Mouse (Mus musculus) embryonic facial prominence, embryonic 14.5 days (tissue): Measurements from ENCODE around the gene Akap9. TPM values are rescaled to one million over a fixed set of nuclear protein-coding genes. Genes with fewer than 3 reads are reported as not detected.
"Not testable (repeated sequence)": the region's sequence is repeated elsewhere in the genome, so short reads cannot be mapped to it uniquely, and the experiment has no call there.

Experiments used
- ATAC-seq: fragments of 200-750 bp; cut with Nextera tagmentation; 2 replicates; pipeline ENCODE4 v1.8.0; 2017; ENCODE audit warnings: low read depth, moderate number of reproducible peaks, moderate TSS enrichment
- DNase-seq: peaks from one replicate; pipeline ENCODE4 v3.0.0-alpha.2; 2015; ENCODE audit warnings: low spot score
- H3K27ac ChIP-seq: fragments of 300-500 bp; sonication (generic); replicated peaks from 2 replicates; pipeline ENCODE4 v1.5.1; 2014; ENCODE audit warnings: low read depth, mild to moderate bottlenecking, low read length, moderate library complexity
- H3K27me3 ChIP-seq: fragments of 300-500 bp; sonication (generic); replicated peaks from 2 replicates; pipeline ENCODE4 v1.6.1; 2014; ENCODE audit warnings: low read length; ENCODE audit not compliant: control insufficient read depth, insufficient read depth
- H3K36me3 ChIP-seq: fragments of 300-500 bp; sonication (generic); 2 replicates; pipeline ENCODE4 v1.6.1; 2014; ENCODE audit warnings: low read length, mixed read lengths; ENCODE audit not compliant: control insufficient read depth, insufficient read depth
- H3K4me1 ChIP-seq: fragments of 300-500 bp; sonication (generic); 2 replicates; pipeline ENCODE4 v1.6.1; 2014; ENCODE audit warnings: antibody characterized with exemption, low read length; ENCODE audit not compliant: control insufficient read depth, insufficient read depth
- H3K4me2 ChIP-seq: fragments of 300-500 bp; sonication (generic); 2 replicates; pipeline ENCODE4 v1.6.1; 2014; ENCODE audit warnings: low read depth, mild to moderate bottlenecking, low read length, moderate library complexity, mixed read lengths
- H3K4me3 ChIP-seq: fragments of 300-500 bp; sonication (generic); 2 replicates; pipeline ENCODE4 v1.5.1; 2014; ENCODE audit warnings: low read depth, mild to moderate bottlenecking, low read length
- H3K9ac ChIP-seq: fragments of 300-500 bp; sonication (generic); 2 replicates; pipeline ENCODE4 v1.6.1; 2014; ENCODE audit warnings: low read depth, mild to moderate bottlenecking, low read length, moderate library complexity, mixed read lengths
- H3K9me3 ChIP-seq: fragments of 300-500 bp; sonication (generic); 2 replicates; pipeline ENCODE4 v1.6.1; 2016; ENCODE audit warnings: low read length; ENCODE audit not compliant: control insufficient read depth
- WGBS: fragments of 180-500 bp; shearing (Covaris S2); extraction: QIAGEN DNeasy Blood & Tissue Kit; methylation state at CpG from one replicate; pipeline ENCODE4 v1.1.7; 2014; 5-methylcytosine and 5-hydroxymethylcytosine counted together
- polyA plus RNA-seq: library from polyadenylated mRNA; unstranded; fragments of >200 nt; fragmentation: Nextera tagmentation; extraction: Ambion mirVana; gene quantifications from 2 replicates; pipeline ENCODE4 v1.2.1, GENCODE M21; 2014

Akap9 gene
- polyA plus RNA-seq, 1 experiment from 2014 or later = 110 TPM

DNA sequence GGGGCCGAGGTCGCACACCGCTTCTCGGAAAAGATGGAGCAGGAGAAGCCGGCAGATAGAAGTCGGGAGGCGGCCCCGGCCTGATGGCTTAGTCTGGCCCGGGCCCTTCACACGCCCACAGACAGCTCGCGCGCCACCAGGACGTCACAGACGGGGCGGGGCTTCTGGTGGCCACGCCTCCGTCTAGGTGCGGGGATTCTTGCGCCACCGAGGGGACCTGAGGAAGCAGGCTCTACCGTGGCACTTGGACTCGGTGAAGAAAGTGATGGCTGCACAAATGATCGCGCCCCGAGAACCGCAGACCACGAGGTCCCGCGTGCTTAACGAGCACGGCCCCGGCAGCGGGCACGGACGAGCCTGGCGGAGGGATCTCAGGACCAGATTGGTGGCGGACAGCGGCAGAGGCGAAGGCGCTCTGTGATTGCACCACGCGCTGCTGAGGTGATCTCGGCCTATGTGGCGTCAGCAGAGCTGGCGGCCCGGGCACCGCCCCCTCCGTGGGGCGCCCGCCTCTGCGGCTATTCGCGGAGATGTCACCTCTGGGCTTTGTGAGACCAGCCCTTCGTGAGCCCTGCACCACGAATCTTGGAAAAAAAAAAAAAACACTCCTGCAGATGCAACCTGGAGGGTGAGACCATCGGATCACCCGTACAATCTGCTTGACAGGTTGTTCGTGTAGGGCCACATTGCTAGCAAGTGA, 176.6 kb downstream of the Akap9 start, which contains the start of gene Cyp51:
Gene Cyp51 (minus strand): TSS at position 406 of the 700 bp plus-strand sequence.
- peak within 1 kb of the TSS; percentile 97 for H3K27ac ChIP-seq
- peaks cover 31% of the 10 kb centered on the region for H3K36me3 ChIP-seq
- no peaks in the 10 kb centered on the region for H3K27me3 ChIP-seq
- H3K4me3 ChIP-seq = peak within 1 kb of the TSS; percentile 98
- H3K9ac ChIP-seq = peak within 1 kb of the TSS; percentile 89
- H3K9me3 ChIP-seq = peaks cover 4% of the 10 kb centered on the region; the same call in 1 of the 2 replicates
- DNase-seq (peak; percentile 97), ATAC-seq (peak; percentile 97)
- H3K4me2 ChIP-seq = peak within 1 kb of the TSS; percentile 61
- 2% methylated on average over 42 of the region's 59 CpGs for WGBS
- H3K4me1 ChIP-seq = peaks cover 9% of the 10 kb centered on the region; the same call in 1 of the 2 replicates

DNA sequence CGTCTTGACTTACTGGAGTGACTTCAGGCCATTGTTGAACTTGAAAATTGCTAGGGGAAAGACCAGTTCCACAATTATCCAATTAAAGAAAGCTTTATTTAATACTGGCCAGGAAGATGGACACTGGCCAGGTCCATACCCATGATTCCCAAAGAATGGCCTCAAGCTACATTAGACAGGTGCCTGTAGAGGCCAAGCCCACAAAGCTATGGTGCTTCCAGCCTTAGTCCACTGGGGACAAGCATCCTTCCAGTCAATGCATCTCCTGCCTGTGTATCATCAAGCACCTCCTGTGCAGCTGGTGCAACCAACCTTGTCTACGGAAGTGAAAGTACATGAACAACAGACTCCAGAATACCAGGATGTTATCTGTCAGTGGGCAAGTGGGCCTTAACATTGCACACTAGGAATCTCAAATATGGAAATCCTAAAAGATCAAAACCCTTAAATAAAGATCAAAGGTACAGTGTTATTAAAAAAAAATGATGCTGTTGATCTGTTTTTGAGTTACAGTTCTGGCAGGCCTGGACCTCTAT, 177.9 kb downstream of the Akap9 start:
- no peaks in the 10 kb centered on the region for H3K27me3 ChIP-seq
- H3K4me3 ChIP-seq = no peak overlapping the region
- H3K9me3 ChIP-seq = peaks cover 4% of the 10 kb centered on the region; the same call in 1 of the 2 replicates
- no peak overlapping the region for H3K9ac ChIP-seq
- H3K4me2 ChIP-seq = no peak overlapping the region
- no peak overlapping the region for H3K27ac ChIP-seq
- 91% methylated on average over 2 of the region's 2 CpGs for WGBS
- no peak for ATAC-seq
- peaks cover 9% of the 10 kb centered on the region; the same call in 1 of the 2 replicates for H3K4me1 ChIP-seq
- DNase-seq = no peak
- peaks cover 19% of the 10 kb centered on the region for H3K36me3 ChIP-seq

DNA sequence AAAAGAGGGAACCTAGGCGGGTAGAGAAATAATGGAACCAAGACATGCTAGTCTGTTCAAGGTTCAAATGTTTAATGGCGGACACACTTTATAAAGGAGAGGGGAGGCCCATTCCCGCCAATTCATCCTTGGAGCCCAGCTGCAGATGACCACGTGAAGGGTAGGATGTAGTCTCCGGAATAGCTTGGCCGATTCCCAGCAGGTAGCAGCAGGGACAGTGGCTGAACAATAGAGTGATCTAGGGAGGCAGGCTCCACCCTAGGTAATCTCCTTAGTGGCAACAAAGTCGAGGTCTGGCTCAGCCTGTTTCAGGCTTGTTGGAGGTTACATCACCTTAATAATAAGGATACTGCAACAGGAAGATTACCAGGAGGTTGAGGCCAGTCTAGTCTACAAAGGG, 179.2 kb downstream of the Akap9 start:
- not testable (repeated sequence) for ATAC-seq, H3K4me1 ChIP-seq, H3K36me3 ChIP-seq, H3K4me2 ChIP-seq, H3K9ac ChIP-seq, DNase-seq, H3K9me3 ChIP-seq, H3K27ac ChIP-seq, H3K27me3 ChIP-seq, H3K4me3 ChIP-seq
- WGBS = 55% methylated on average over 7 of the region's 7 CpGs

DNA sequence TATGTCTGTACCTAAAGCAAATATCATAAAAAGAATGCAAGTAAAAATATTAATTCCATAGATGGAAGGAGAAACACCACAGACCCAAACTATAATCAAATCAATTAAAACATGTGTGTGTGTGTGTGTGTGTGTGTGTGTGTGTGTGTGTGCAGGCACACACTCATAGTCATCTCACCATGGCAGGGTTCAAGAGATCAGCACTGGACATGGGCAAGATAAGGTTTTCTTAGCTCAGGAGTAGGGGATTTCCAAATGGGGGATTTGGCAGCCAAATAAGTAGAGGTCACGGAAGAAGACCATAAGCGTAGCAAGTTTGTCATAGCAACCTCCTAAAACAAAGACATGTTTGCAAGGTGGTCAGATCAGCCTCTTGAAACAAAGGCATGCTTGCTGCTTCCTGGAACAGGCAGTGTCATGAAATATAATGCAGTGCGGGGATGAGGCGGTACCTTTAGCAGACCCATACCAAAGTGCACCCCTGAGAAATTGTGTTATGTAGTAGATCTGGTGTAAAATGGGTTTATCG, 184.8 kb downstream of the Akap9 start:
- ATAC-seq (no peak), DNase-seq (no peak)
- Histone ChIP-seq H3K27ac (no peak overlapping the region), H3K4me3 (no peak overlapping the region), H3K9me3 (no peaks in the 10 kb centered on the region), H3K36me3 (no peaks in the 10 kb centered on the region), H3K4me1 (no peaks in the 10 kb centered on the region), H3K27me3 (no peaks in the 10 kb centered on the region), H3K4me2 (no peak overlapping the region), H3K9ac (no peak overlapping the region)
- 94% methylated on average over 5 of the region's 5 CpGs for WGBS

Other genes starting within 250 kb of the Akap9 start
- 13.2 and 15.2 TPM in 2 replicates for gene Ankib1, start 125.1 kb upstream of the Akap9 start, polyA plus RNA-seq
- gene Krit1, start 124.9 kb upstream of the Akap9 start, polyA plus RNA-seq = 34.4 and 38.3 TPM in 2 replicates
- 0.26 TPM in 1 of 2 replicates, not detected in the other for gene Lrrd1, start 82.9 kb upstream of the Akap9 start, polyA plus RNA-seq
- 5.9 and 6.2 TPM in 2 replicates for gene Mterf1a, start 34.1 kb upstream of the Akap9 start, polyA plus RNA-seq
- gene Cyp51, start 176.7 kb downstream of the Akap9 start, polyA plus RNA-seq = 60.1 and 73.2 TPM in 2 replicates